Comparison of ENCODE assay signal across 14 mouse cellular contexts in the genomic region with DNA sequence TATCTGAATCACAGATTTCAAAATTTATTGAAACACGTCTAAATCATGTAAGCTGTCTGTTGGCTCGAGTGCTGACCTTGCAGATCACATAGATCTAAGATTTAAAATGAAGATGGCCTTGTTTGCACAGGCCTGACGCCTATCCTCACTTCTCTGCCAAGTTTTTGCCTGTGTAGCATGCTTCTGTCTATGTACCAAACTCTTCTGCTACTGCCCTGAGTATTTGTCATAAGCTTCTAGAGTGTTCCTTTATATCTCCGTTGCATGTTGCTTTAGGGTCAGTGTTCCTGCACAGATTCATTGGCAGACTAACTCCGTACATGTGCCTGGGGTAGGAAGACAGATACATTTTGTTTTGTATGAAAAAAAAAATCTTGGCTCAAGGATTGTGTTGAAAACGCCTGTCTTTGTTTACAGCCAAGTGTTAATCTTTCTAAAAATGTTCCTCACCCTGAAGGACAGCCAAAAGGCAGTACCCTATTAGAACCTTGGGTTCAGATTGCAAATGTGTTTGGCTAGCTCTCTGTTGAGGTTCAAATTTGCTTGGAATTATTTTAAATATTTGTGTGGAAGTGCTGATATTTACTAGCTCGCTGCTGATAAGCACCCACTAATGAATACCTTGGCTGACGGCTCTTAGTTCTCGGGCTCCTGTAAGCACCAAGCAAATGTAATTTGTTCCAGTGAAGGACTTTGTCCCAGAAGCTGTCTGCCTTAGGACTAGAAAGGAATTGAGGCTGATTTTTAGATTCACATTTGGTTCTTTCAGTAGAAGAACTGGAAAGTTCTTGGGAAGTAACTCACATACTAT.
DNase-seq lines count a peak whose midpoint lies in the region; ATAC-seq and TF ChIP-seq lines count a peak whose summit lies in the region.
"Had no signal": no experiment of that assay in that cellular context is flagged by ENCODE, and none has a peak within 500 bp of the region (broad histone marks: within the 10 kb centered on the region; RNA-seq: fewer than 3 reads in every experiment).

No protein-coding gene starts in this region.

- H3K4me2 ChIP-seq in lung, embryonic 15.5 days, result no peak overlapping the region
- peak overlapping the region; percentile 37 for H3K4me2 ChIP-seq in intestine, postnatal 0 days (replicated peaks; ENCODE audit: low read depth)
- H3K4me2 ChIP-seq: liver, embryonic 12.5 days had no signal

- H3K4me3 ChIP-seq in lung, embryonic 15.5 days, result no peak overlapping the region
- H3K4me3 ChIP-seq in intestine, postnatal 0 days (ENCODE audit: low read depth, low read length), result no peak overlapping the region
- H3K4me3 ChIP-seq: left cerebral cortex, adult 2 months; liver, embryonic 12.5 days; megakaryocyte, embryonic 14.5 days had no signal

- intact Hi-C loops in left cerebral cortex, postnatal 25 days (cut with DNase I), result loop anchor here (5.0 kb wide), 1 partner anchor 81 kb away; a partner anchor contains a TSS

- no peak for TF ChIP-seq CTCF in intestine, postnatal 0 days (IDR thresholded peaks at IDR 0.05; ENCODE audit: low read depth)

- peak; percentile 58 for ATAC-seq in lung, embryonic 15.5 days (ENCODE audit: borderline replicate concordance, extremely low read depth, low FRiP score, low TSS enrichment)
- 0 out of 2 replicates have a peak, but pooled peaks have one; percentile 43 for ATAC-seq in intestine, postnatal 0 days
- ATAC-seq: liver, embryonic 12.5 days had no signal

- H3K9me3 ChIP-seq in lung, embryonic 15.5 days, result no peaks in the 10 kb centered on the region
- H3K9me3 ChIP-seq in intestine, postnatal 0 days (ENCODE audit: control insufficient read depth), result no peaks in the 10 kb centered on the region
- H3K9me3 ChIP-seq: G1E; liver, embryonic 12.5 days; megakaryocyte, embryonic 14.5 days had no signal

- H3K4me1 ChIP-seq in lung, embryonic 15.5 days, result peaks cover 13% of the 10 kb centered on the region
- no peaks in the 10 kb centered on the region for H3K4me1 ChIP-seq in intestine, postnatal 0 days (replicated peaks; ENCODE audit: control insufficient read depth, insufficient read depth, low read length)
- H3K4me1 ChIP-seq: liver, embryonic 12.5 days; megakaryocyte, embryonic 14.5 days had no signal

- DNase-seq in gastrocnemius, adult 18-20 months (ENCODE audit: low spot score), result peak; percentile 21
- no peak for DNase-seq in gastrocnemius, postnatal 25 days
- no peak for DNase-seq in lung, adult 18-20 months
- peak; percentile 24 for DNase-seq in adrenal gland, postnatal 25 days
- DNase-seq in left cerebral cortex, postnatal 25 days (ENCODE audit: low spot score in 2 of 2), result no peak
- DNase-seq in thymus, postnatal 10 days (ENCODE audit: low spot score in 2 of 2), result no peak
- DNase-seq: cerebellum, adult 11 months; kidney, adult 11 months had no signal

- WGBS in lung, embryonic 15.5 days, result 26% methylated on average over 9 of the region's 9 CpGs
- 24% methylated on average over 9 of the region's 9 CpGs for WGBS in intestine, postnatal 0 days

- H3K27ac ChIP-seq in lung, embryonic 15.5 days, result no peak overlapping the region
- no peak overlapping the region; the same call in 1 of the 2 replicates for H3K27ac ChIP-seq in intestine, postnatal 0 days (ENCODE audit: low read depth, low read length)
- H3K27ac ChIP-seq: left cerebral cortex, adult 2 months; liver, embryonic 12.5 days had no signal

- no peaks in the 10 kb centered on the region for H3K27me3 ChIP-seq in lung, embryonic 15.5 days
- no peaks in the 10 kb centered on the region for H3K27me3 ChIP-seq in intestine, postnatal 0 days (replicated peaks; ENCODE audit: control insufficient read depth, insufficient read depth, low read length)
- H3K27me3 ChIP-seq: liver, embryonic 12.5 days; megakaryocyte, embryonic 14.5 days had no signal

- no peak overlapping the region for H3K9ac ChIP-seq in lung, embryonic 15.5 days
- 0 out of 2 replicates have a peak overlapping the region, but pooled peaks have one; percentile 5 for H3K9ac ChIP-seq in intestine, postnatal 0 days (ENCODE audit: low read depth, low read length)
- H3K9ac ChIP-seq: liver, embryonic 12.5 days had no signal

- H3K36me3 ChIP-seq in lung, embryonic 15.5 days, result no peaks in the 10 kb centered on the region
- no peaks in the 10 kb centered on the region for H3K36me3 ChIP-seq in intestine, postnatal 0 days (ENCODE audit: control insufficient read depth, insufficient read depth)
- H3K36me3 ChIP-seq: G1E; liver, embryonic 12.5 days had no signal

Comparison
In these comparisons a context has a peak if more than half of its experiments do, and no peak if none do; other contexts are left out.
1. DNase-seq: peak in gastrocnemius, adult 18-20 months (single experiment) and adrenal gland, postnatal 25 days (single experiment); none in gastrocnemius, postnatal 25 days (single experiment), lung, adult 18-20 months (0 of 2), left cerebral cortex, postnatal 25 days (0 of 2) and thymus, postnatal 10 days (0 of 2).